ENCODE assay signal across 8 mouse cellular contexts in the genomic region with DNA sequence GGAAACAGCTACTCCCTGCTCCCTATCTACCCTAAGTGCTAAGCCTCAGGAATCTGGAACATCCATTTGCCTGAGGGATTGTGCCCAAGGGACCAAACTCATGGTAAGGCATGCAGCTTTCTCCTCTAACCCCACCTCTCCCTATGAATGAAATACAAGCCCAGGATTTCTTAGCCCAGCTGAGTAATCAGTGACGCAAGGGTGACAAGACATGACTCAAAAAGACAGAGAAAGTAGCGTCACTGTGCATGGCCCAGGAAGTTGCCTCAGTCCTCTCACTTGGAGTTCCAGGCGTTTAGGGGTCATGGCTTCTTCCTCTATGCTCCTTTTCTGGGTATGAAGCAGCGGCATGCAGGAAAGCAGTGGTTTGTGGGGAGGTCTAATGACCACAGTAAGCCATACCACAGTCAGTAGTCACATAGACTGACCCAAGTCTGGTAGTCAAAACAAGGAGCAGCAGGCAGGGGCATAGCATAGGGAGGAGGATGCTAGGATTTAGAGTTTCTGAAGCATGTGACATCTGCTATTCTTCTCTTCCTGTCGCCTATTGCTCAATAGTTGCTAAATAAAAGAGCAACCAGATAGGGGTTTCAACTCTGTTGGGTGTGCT.
A peak's percentile ranks its signal among the peaks of the same experiment; 100 is the strongest.
DNase-seq lines count a peak whose midpoint lies in the region; ATAC-seq lines count a peak whose summit lies in the region.

No protein-coding gene starts in this region.

- no peaks in the 10 kb centered on the region for H3K9me3 ChIP-seq in heart, embryonic 10.5 days
- H3K9me3 ChIP-seq in forebrain, embryonic 14.5 days (replicated peaks; ENCODE audit: control insufficient read depth, low read length) = no peaks in the 10 kb centered on the region

- no peak overlapping the region for H3K4me3 ChIP-seq in heart, embryonic 10.5 days
- no peak overlapping the region for H3K4me3 ChIP-seq in forebrain, embryonic 14.5 days (ENCODE audit: low read depth, low read length)

- no peak overlapping the region for H3K9ac ChIP-seq in forebrain, embryonic 14.5 days (ENCODE audit: low read length)

- no peak overlapping the region for H3K4me2 ChIP-seq in forebrain, embryonic 14.5 days (ENCODE audit: low read length)

- H3K4me1 ChIP-seq in heart, embryonic 10.5 days = peaks cover 21% of the 10 kb centered on the region; the same call in 1 of the 2 replicates
- no peaks in the 10 kb centered on the region for H3K4me1 ChIP-seq in forebrain, embryonic 14.5 days (ENCODE audit: control insufficient read depth, insufficient read depth, low read length)

- ATAC-seq in forebrain, embryonic 14.5 days = no peak
- no peak for ATAC-seq in CD4-positive, CD25-positive, alpha-beta regulatory T cell, adult 4 months

- H3K27me3 ChIP-seq in heart, embryonic 10.5 days (ENCODE audit: insufficient read depth, poor library complexity, severe bottlenecking) = no peaks in the 10 kb centered on the region
- no peaks in the 10 kb centered on the region for H3K27me3 ChIP-seq in forebrain, embryonic 14.5 days (replicated peaks; ENCODE audit: control insufficient read depth, insufficient read depth, low read length)

- DNase-seq in adrenal gland, postnatal 14 days = peak; percentile 27
- no peak for DNase-seq in adrenal gland, postnatal 25 days
- DNase-seq in 416B (ENCODE audit: low read depth) = peak; percentile 98
- peak; percentile 66 for DNase-seq in heart, embryonic 10.5 days (ENCODE audit: low spot score)
- peak; percentile 24 for DNase-seq in lung, postnatal 10 days
- no peak for DNase-seq in cerebellum, adult 11-12 months
- DNase-seq in forebrain, embryonic 14.5 days (ENCODE audit: low spot score) = no peak

- no peaks in the 10 kb centered on the region for H3K36me3 ChIP-seq in heart, embryonic 10.5 days
- no peaks in the 10 kb centered on the region for H3K36me3 ChIP-seq in forebrain, embryonic 14.5 days (ENCODE audit: control insufficient read depth, insufficient read depth, low read length)

- H3K27ac ChIP-seq in heart, embryonic 10.5 days = no peak overlapping the region
- no peak overlapping the region for H3K27ac ChIP-seq in forebrain, embryonic 14.5 days (ENCODE audit: low read depth, low read length)

- WGBS in heart, embryonic 10.5 days = 56% methylated on average over 5 of the region's 5 CpGs
- WGBS in forebrain, embryonic 14.5 days = 76% methylated on average over 5 of the region's 5 CpGs

Comparison
In these comparisons a context has a peak if more than half of its experiments do, and no peak if none do; other contexts are left out.
1. DNase-seq: peak in adrenal gland, postnatal 14 days (single experiment), 416B (single experiment), heart, embryonic 10.5 days (single experiment) and lung, postnatal 10 days (single experiment); none in adrenal gland, postnatal 25 days (single experiment), cerebellum, adult 11-12 months (single experiment) and forebrain, embryonic 14.5 days (single experiment).